Mouse (Mus musculus): ENCODE measurements around the gene Sh3pxd2a.
A peak's percentile ranks its signal among the peaks of the same experiment; 100 is the strongest.

Sh3pxd2a gene

DNA sequence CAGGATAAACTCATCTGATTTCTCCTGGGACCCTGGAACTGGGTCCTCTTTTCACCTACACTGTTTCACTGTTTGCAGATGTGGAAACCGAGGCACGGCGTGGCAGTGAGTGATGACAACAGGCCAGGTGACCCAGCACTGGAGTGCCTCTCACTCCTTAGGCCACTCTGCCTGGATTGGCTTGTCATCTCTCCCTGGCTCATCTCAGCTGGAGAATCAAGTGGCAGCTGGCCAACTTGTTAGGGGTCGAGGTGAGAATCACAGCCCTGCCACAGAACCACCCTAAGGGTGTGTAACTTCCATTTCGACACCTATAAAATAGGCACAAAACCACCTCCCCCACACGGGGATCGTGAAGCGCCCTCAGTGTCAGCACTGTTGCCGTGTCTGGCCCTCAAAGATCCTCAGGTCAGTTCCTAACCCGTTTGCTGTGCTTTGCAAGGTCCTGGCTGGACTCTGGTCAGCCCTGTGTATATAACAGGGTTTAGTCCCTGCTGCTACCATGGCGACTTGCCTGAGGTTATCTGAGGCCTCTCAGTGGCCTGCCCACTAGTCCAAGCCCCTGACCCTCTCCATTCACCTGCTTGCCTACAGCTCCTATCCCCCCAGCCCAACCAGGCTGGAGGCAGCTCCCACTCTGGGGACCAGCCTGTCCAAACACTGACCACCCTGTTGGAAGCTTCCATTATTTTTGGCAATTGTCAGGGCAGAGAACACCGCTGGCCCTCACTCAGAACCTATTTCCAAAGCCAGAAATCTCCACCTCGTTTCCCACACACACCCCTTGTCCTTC lies 6.3 kb downstream of the Sh3pxd2a start:
- DNase-seq (ENCODE audit: low read depth, low spot score), result no peak

DNA sequence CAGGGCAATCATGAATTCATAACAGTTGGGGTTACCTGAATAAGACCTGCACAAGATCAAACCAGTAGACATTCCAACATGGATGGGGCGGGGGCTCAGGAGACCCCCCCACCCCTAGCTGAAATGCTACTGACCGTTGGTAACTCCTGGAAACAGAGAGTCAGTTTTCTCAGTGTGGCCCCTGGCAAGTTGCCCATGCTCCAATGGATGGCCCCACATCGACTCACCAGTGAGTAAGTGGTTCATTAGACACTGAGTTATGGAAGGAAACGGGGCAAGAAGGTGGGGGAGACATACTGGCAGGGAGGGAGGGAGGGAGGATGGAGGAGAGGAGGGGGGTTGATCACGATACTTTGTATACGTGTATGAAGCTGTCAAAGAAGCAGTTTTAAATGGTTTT lies 8.2 kb downstream of the Sh3pxd2a start:
- no peak for DNase-seq (ENCODE audit: low read depth, low spot score)

DNA sequence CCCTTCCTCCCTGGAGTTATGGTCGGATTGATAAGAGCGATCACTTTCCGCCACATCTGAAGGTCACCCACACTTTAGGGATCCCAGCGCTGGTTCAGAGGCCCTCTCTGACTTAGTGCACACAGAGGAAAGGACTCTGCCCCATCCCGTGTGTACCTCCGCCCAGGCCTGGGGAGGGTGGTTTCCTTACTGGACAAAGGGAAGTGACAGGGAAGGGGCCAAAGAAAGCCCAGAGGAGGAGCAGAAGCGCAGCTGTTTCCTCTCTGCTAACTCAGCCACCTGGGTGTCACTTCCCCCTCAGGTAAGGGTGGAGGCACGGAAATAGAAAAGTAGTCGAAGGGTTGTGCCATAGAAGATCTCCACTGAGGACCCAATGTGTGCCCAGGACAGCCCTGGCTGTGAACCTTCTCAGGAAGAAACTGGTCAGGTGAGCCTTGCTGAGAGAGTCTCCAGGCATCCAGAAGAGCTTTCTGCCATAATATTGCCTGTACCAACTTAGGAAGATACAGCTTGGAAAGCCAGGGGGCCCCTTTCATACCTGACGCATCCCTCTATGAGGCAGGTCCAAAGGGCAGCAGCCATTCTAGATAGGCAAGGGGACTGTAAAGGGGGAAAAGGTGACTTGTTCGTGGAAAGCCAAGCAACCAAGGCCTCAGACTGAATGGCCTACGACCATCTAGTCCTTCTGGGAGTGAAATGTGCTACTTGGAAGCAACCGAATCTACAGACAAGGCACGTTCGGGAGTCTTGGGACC lies 9.0 kb downstream of the Sh3pxd2a start:
- DNase-seq (ENCODE audit: low read depth, low spot score), result no peak

DNA sequence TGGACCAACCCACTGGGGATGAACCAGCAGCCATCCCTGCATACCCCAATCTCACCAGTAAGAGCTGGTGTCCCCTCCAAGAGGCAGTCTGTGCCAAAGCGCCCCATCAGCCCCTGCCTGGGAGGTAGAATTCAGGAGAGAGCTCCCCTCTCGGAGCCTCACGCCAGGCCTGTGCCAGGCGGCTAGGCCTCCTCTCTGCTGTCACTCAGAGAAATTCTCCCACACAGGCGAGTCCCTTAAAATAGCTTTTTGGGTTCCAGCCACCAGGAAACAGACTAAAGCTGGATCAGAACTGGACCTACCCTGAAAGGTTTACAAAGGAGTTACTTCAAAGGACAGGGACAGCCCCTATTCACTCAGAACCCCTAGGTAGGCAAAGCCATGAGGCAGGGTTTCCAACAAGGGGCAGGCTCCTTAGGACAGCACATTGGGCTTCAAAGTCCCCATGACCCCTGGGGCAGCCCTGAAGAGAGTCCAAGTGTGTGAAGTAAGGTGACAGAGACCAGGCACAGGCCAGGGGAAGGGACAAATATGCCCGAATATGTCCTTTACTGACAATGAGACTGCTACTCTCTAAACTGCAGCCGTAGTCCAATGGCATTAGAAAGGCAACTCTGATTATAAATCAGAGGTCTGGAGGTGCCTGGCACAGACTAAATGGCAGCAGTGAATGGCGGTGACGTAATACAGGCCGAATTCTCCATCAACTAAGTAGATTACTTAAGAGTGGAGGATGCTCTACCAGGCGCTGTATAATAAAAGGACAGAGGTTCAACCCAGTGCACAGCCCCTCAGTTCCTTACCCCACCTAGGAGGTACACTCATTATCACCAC lies 9.8 kb downstream of the Sh3pxd2a start:
- no peak for DNase-seq (ENCODE audit: low read depth, low spot score)

DNA sequence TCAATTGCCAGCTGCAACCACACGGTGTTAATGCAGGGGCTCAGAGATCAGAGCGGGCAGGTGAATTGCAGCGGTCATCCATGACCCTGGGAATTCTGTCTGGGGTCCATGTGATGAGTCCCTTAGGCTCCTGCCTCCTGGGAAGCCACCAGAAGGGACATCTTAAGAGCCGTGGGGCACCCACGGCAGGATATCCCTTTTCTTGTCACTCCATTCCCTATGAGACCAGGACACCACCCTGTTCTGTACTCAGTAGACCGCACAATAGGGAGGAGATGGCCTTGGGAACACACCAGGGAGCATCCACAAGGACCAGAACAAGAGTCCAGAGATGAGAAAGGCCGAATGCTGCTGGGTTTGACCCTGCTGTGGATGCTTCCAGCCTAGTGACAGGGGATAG lies 10.8 kb downstream of the Sh3pxd2a start:
- no peak for DNase-seq (ENCODE audit: low read depth, low spot score)

DNA sequence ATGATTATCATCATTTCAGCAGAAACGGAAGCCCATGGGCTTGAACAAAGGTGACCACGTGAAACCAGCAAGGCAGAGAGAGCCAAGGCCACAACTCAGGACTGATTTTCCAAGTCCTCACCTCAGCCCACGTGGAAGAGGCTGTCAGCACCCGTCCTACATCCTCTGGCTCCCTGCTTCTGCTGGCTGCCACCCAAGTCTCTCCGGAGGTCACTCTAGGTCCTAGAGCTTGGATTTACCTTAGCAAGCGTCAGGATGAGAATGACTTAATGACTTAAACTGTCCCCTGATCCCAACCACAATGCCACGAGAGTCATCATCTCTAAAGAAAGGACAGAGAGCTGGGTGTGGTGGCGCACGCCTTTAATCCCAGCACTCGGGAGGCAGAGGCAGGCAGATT lies 11.5 kb downstream of the Sh3pxd2a start:
- DNase-seq (ENCODE audit: low read depth, low spot score), result peak; percentile 54

DNA sequence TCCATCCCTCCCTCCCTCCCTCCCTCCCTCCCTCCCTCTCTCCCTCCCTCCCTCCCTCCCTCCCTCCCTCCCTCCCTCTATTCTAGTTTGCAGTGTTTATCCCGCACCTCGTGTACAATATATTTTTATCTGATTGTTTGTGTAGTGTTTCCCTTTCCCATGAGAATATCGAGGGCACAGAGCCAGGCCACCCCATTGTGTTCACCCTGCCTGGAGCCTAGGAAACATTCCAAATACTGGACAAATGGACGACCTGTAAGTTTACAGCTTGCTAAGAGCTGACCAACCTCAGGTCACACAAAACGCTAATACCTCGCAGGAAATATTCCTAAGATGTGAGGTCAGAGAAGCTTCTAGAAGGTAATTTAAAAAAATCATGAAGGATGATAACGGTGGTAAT lies 12.0 kb downstream of the Sh3pxd2a start:
- no peak for DNase-seq (ENCODE audit: low read depth, low spot score)

DNA sequence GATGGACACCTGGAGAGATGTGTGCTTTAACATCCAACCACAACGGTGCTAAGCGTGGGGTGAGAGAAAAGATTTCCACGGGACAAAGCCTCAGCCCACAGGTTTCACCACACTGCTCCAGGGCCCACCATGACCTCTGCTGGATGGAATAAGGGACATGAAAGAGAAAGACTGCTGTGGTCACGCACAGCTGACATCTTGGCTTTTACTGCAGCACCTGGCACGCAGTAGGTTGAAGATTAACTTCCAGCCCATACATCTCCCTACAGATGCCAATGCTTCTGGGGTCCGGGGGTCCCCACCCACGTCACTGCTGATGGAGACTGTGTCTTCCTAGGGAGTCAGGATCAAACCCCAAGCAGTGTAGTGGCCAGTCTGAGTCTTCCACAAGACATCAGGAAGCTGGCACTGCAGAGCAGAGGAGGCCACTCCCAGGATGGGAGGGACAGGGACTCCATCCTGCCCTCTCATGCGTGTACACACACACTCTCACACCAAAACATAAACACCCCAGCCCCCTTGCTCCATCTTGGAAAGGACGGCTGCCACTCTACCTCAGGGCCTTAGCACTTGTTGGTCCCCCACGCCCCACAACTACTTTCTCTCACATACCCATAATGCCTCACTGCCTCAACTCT lies 12.6 kb downstream of the Sh3pxd2a start:
- DNase-seq (ENCODE audit: low read depth, low spot score), result no peak

DNA sequence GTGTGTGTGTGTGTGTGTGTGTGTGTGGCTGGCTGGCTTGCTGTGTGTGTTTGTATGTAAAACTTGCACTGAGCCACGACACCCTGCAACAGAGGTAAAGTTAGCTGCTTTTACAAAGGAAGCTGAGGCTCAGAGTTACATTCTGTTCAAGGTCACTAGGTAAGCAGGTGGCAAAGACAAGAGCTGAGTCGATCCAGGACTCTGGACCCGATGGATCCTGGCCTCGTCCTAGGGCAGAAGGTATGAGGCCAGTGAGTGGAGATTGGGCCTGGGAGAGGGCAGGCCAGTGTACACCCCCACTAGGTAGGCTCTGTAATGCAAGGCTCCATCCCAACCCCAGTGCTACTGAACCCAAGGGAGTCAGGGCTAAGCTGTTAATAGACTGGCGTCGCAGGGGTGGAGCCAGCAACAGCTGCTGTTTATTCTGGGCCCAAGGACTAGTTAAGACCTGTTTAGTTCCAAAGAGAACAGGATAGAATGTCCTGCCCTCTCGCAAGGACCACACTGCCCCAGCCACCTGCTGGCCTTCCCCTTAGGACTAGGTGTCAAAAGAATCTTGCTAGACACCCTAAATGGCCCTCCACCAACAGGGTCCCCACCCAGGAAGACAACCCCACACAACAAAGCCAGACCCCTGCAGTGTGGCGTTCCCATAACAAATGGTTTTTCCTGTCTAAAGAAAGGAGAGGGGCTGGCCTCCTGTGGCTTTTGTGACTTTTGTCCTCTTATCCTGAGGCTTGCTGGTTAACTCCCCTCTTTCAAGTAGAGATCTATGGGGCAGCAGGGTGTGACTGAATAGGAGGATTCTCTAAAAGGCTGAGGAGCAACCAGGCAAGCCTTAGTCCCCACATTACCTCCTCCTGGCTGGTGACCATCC lies 13.7 kb downstream of the Sh3pxd2a start:
- peak; percentile 97 for DNase-seq (ENCODE audit: low read depth, low spot score)

DNA sequence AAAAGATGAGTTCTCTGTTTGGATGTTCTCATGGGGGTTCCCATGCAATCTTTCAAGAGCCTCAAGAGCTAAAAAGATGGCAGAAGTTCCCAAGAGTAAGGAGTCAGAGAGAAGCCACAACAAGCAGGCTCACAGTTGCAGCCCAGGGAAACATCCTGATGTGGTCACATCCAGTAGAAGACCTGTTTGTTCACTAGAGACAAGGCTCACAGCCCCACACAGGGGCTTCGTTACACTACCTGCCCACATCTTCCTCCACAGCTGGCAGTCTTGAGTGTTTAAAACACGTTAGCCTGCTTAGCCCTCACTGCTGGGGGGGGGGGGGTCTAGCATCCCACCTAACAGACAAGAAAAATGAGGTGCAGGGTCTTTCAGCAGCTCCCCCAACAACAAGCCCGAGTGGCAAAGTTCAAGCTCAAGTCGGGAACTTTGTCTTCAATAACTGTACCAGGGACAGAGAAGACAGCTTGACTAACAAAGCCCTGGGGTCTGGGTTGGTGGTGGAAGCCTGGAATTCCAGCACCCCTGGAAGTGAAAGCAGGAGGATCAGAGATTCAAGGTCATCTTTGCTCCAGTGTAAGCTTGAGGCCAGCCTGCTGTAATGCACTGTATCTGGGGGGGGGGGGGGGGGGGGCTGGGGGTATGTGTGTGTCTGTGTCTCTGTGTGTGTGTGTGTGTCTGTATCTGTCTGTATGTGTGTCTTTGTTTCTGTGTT lies 14.5 kb downstream of the Sh3pxd2a start:
- DNase-seq (ENCODE audit: low read depth, low spot score), result peak; percentile 88

DNA sequence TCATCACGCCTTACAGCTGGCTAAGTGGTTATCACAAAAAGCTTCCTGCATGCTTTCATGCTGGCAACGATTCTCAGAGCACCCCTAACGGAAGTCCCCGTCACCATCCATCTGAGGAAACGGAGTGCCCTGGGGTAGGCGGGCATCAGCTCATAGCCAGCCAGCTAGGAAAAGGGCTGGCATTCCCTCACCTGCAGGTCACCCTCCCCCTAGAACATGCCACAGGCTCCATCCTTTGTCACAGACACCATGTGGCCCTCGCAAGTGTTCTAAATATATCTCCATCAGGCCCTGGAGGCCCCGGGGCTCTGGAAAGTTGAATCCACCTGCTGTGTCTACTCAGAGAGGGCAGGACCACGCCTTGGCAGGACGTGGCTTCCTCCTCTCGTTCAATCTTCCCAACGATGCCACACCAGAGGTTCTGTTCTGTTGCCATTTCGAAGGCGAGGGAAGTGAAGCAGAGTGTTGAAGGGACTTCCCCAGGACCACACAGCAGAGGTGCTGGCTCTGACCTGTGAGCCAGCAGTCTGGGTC lies 15.5 kb downstream of the Sh3pxd2a start:
- no peak for DNase-seq (ENCODE audit: low read depth, low spot score)

DNA sequence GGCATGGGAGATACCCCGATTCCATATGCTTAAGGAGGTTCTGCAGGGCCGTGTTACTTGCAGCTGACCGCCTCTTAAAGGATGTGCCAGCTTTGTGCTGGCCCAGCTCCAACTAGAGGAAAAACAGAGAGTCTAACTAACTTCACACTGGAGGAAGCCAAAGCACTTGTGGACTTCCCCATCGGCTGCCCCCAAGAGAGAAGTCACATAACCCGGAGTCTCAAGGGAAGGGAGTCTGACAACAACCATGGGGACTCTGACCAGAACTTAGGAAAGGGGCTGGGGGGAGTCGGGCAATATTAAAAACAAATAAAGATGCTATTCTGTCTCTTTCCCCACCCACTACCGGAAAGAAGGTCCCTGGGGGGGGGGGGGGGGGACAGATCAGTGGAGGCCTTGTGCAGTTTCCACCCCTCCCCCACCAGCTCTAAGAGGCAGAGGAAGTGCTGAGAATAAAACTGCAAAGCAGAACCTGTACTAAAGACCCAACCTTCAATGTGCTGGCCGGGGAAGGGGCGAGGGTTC lies 17.3 kb downstream of the Sh3pxd2a start:
- no peak for DNase-seq (ENCODE audit: low read depth, low spot score)

DNA sequence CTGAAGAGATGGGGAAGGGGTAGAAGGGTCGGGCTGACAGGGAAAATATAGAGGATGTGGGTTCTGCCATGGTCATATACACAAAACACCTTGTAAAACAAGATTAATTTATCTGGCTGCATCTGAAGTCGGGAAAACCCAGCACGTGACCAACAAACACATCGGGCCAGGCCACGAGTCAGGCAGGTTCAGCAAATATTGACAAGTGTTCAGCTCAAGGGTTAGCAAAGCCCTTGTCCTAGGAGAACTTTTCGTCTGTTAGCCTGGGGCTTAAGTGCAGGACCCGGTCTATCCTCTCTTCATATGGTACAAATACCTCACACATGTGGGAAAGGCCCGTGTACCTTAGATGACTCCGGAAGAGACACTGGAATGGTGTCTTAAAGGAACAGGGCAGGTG lies 18.1 kb downstream of the Sh3pxd2a start:
- no peak for DNase-seq (ENCODE audit: low read depth, low spot score)

DNA sequence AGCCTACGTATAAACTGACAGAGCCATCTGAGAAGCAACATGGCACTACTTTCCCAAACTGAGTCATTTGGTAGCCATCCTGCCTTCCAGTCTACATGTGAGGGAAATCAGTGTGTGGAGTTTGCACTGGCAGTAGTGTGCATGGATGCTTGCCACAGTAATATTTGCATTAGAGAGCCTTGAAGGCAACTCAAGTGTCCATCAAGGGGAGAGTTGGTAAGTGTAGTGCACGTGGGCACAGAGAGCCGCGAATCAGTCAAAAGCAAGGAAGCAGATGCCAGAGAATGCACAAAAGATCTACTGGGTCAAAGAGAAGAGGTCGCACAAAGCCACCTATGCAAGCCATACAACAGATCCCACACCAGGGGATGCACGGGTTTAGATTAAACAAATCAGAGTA lies 18.5 kb downstream of the Sh3pxd2a start:
- DNase-seq (ENCODE audit: low read depth, low spot score), result no peak

DNA sequence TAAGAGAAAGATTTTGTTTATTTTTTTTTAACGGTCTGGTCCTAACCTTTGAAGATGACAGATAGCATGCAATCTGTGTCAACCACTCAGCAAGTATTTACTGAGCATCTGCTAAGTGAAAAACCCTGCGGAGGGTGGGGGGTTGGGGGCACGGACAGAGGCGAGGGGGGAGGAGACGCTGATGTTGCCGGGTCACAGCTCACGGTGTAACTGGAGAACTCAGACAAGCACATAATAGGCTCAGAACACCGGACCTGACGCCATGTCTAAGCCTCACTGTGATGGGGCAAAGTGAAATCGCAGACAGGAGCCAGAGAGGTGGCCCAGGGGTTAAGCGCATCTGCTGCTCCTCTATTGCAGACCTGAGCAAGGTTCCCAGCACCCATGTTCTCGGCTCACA lies 19.7 kb downstream of the Sh3pxd2a start:
- DNase-seq (ENCODE audit: low read depth, low spot score), result no peak

DNA sequence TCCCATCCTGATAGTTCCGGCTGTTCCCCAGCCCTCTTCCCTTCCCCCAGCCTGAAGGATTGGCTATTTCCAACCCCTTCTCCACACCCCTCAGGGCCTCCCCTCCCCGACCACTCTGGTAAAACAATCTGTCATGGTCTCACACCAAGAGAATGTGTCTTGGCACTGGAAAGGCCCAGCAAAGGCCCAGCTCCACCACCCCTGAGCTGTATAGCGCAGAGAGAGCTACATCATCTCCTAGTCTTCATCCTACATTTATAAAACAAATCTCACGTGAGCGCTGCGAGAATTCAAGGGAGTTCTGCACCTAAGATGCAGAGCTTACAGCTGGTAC lies 21.9 kb downstream of the Sh3pxd2a start:
- peak; percentile 43 for DNase-seq (ENCODE audit: low read depth, low spot score)

DNA sequence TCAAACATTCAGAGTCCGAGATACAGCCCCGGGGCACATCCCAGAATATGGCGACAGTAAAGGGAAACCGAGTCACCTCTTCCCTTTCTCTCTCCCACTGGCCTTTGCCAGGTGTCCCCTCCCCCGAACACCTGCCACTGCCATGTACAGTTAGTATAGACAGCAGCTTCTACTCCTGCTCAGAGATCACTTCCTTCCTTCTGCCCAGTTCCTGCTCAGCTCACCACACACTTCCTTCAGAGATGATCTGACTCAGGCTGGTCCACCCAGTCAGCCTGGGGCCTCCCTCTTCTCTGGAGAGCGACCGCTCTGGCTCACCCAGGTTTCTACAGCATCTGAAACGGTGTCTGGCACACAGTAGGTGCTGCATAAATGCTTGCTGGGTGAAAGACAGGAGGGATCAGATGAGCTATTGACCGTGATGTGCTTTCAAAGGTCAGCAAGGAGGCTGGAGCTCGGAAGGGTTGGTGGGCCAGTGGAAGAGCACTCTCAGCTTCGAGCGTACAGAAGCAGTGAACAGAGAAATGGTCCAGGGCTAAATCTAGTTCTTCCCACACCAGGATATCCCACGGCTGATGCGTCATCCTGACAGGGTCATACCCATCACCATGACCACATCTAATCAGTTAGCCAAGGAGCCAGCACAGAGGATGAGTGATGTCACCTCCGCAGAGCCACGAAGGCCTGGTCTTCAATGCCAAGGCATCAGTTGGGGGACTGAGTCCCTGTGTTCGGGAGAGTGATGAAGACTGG lies 22.5 kb downstream of the Sh3pxd2a start:
- no peak for DNase-seq (ENCODE audit: low read depth, low spot score)

DNA sequence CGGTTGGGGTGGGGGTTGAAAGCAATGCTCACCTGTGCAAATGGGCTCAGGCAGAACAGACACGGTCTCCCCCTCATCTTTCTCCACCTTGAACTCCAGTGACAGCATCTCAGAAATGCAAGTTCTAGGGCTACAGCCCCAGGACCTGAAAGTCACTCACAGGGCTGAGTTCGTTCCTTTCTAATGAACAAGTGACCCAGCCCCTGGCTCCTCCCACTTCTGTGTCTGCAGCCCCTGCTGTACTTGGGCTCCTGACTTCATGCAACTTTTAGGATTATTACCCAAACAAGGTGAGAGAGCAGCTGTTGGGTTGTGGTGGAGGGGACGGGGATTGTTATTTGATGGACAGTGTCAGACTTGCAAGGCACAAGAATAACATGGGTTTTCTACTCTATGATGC lies 23.2 kb downstream of the Sh3pxd2a start:
- no peak for DNase-seq (ENCODE audit: low read depth, low spot score)

DNA sequence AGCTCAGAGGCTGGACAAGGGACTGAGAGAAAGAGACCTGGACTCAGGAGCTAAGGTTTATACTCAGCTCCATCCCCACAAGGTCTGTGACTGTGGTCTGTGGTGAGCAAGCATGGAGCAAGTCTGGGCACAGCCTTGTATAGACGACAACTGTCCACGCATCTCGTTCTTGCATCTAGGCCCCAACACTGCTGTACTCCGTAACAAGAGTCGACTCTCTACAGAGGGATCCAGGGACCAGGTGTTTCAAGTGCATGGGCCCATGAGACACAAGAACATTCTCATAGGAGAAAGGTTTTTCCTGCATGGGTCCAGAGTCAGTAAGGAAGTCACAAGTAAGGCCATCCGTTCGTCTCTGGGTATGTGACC lies 23.8 kb downstream of the Sh3pxd2a start:
- no peak for DNase-seq (ENCODE audit: low read depth, low spot score)
